Mouse (Mus musculus) macrophage (primary cell): ENCODE results near the gene Itm2c. TPM values are rescaled to one million over a fixed set of nuclear protein-coding genes. Genes with fewer than 3 reads are reported as not detected.

ENCODE experiments used
- H3K27ac ChIP-seq: fragments of 350-480 bp; formaldehyde crosslinking; 2 replicates; pipeline ENCODE4 v1.9.0; 2021
- H3K36me3 ChIP-seq: fragments of 350-480 bp; formaldehyde crosslinking; 2 replicates; pipeline ENCODE4 v1.9.0; 2021; ENCODE audit errors: inconsistent target
- H3K4me3 ChIP-seq: fragments of 350-480 bp; formaldehyde crosslinking; 2 replicates; pipeline ENCODE4 v1.9.0; 2021; ENCODE audit errors: inconsistent target
- H3K79me2 ChIP-seq: fragments of 350-480 bp; formaldehyde crosslinking; 2 replicates; pipeline ENCODE4 v1.9.0; 2021; ENCODE audit errors: inconsistent target
- WGBS: methylation state at CpG from one replicate; pipeline ENCODE4 v1.1.7; 2026; ENCODE audit warnings: inconsistent platforms; ENCODE audit not compliant: missing documents; 5-methylcytosine and 5-hydroxymethylcytosine counted together
- polyA plus RNA-seq: library from polyadenylated mRNA; stranded (reverse); fragments of 250-400 nt; gene quantifications from 3 replicates; pipeline ENCODE4 v1.2.4, GENCODE M21; 2018; ENCODE audit warnings: inconsistent platforms

Gene Itm2c
- polyA plus RNA-seq, 1 experiment from 2014 or later, result 124 TPM

GRCm38 (mm10) chr1:85894748-85895360 is 773 bp downstream of the Itm2c start:
- 1% methylated on average over 30 of the region's 30 CpGs for WGBS
- H3K36me3 ChIP-seq, result no peaks in the 10 kb centered on the region
- H3K27ac ChIP-seq, result peak overlapping the region; percentile 74
- H3K79me2 ChIP-seq, result peaks cover 52% of the 10 kb centered on the region
- H3K4me3 ChIP-seq, result peak overlapping the region; percentile 90

GRCm38 (mm10) chr1:85895391-85895837 is 1.3 kb downstream of the Itm2c start:
- 10% methylated on average over 13 of the region's 15 CpGs for WGBS
- H3K27ac ChIP-seq, result peak overlapping the region; percentile 74
- H3K36me3 ChIP-seq, result no peaks in the 10 kb centered on the region
- peaks cover 57% of the 10 kb centered on the region for H3K79me2 ChIP-seq
- peak overlapping the region; percentile 90 for H3K4me3 ChIP-seq

GRCm38 (mm10) chr1:85896110-85896509 is 2.0 kb downstream of the Itm2c start:
- Histone ChIP-seq H3K4me3 (peak overlapping the region; percentile 90; the same call in 1 of the 2 replicates), H3K27ac (peak overlapping the region; percentile 74), H3K79me2 (peaks cover 64% of the 10 kb centered on the region), H3K36me3 (no peaks in the 10 kb centered on the region)
- WGBS, result 88% methylated on average over 5 of the region's 5 CpGs

- 49% methylated on average over 12 of the region's 12 CpGs for WGBS
- no peaks in the 10 kb centered on the region for H3K36me3 ChIP-seq
- no peak overlapping the region for H3K27ac ChIP-seq
- H3K4me3 ChIP-seq, result no peak overlapping the region
- peaks cover 74% of the 10 kb centered on the region for H3K79me2 ChIP-seq
Measured at GRCm38 (mm10) chr1:85896781-85897700, 3.0 kb downstream of the Itm2c start.

- Histone ChIP-seq H3K36me3 (peaks cover 10% of the 10 kb centered on the region; the same call in 1 of the 2 replicates), H3K79me2 (peaks cover 83% of the 10 kb centered on the region), H3K27ac (no peak overlapping the region), H3K4me3 (no peak overlapping the region)
- 93% methylated on average over 6 of the region's 8 CpGs for WGBS
Measured at GRCm38 (mm10) chr1:85897901-85898760, 4.0 kb downstream of the Itm2c start.

- 85% methylated on average over 12 of the region's 12 CpGs for WGBS
- Histone ChIP-seq H3K36me3 (peaks cover 17% of the 10 kb centered on the region), H3K4me3 (no peak overlapping the region), H3K79me2 (peaks cover 83% of the 10 kb centered on the region), H3K27ac (no peak overlapping the region)
Measured at GRCm38 (mm10) chr1:85898761-85899387, 4.8 kb downstream of the Itm2c start.

- Histone ChIP-seq H3K4me3 (no peak overlapping the region), H3K79me2 (peaks cover 83% of the 10 kb centered on the region), H3K36me3 (peaks cover 22% of the 10 kb centered on the region), H3K27ac (no peak overlapping the region)
Measured at GRCm38 (mm10) chr1:85899388-85899761, 5.3 kb downstream of the Itm2c start.

GRCm38 (mm10) chr1:85900521-85901333 is 6.6 kb downstream of the Itm2c start:
- no peak overlapping the region for H3K27ac ChIP-seq
- no peak overlapping the region for H3K4me3 ChIP-seq
- WGBS, result 68% methylated on average over 7 of the region's 7 CpGs
- peaks cover 72% of the 10 kb centered on the region for H3K79me2 ChIP-seq
- H3K36me3 ChIP-seq, result peaks cover 36% of the 10 kb centered on the region

- peaks cover 64% of the 10 kb centered on the region for H3K79me2 ChIP-seq
- H3K36me3 ChIP-seq, result peaks cover 45% of the 10 kb centered on the region
- no peak overlapping the region for H3K27ac ChIP-seq
- H3K4me3 ChIP-seq, result no peak overlapping the region
- WGBS, result 67% methylated on average over 3 of the region's 3 CpGs
Measured at GRCm38 (mm10) chr1:85901516-85902107, 7.5 kb downstream of the Itm2c start.

GRCm38 (mm10) chr1:85902108-85902561 is 8.1 kb downstream of the Itm2c start:
- Histone ChIP-seq H3K27ac (no peak overlapping the region), H3K79me2 (peaks cover 58% of the 10 kb centered on the region), H3K36me3 (peaks cover 50% of the 10 kb centered on the region), H3K4me3 (no peak overlapping the region)
- WGBS, result 89% methylated on average over 7 of the region's 7 CpGs

GRCm38 (mm10) chr1:85906892-85907291 is 12.8 kb downstream of the Itm2c start:
- Histone ChIP-seq H3K36me3 (peaks cover 72% of the 10 kb centered on the region), H3K27ac (no peak overlapping the region), H3K4me3 (no peak overlapping the region), H3K79me2 (peaks cover 11% of the 10 kb centered on the region; the same call in 1 of the 2 replicates)
- WGBS, result 96% methylated on average over 12 of the region's 12 CpGs

GRCm38 (mm10) chr1:85908754-85909590 is 14.9 kb downstream of the Itm2c start:
- H3K36me3 ChIP-seq, result peaks cover 53% of the 10 kb centered on the region
- H3K79me2 ChIP-seq, result no peaks in the 10 kb centered on the region
- no peak overlapping the region for H3K4me3 ChIP-seq
- WGBS, result 87% methylated on average over 13 of the region's 13 CpGs
- no peak overlapping the region for H3K27ac ChIP-seq
